Mouse (Mus musculus) thymus, adult 2 months (tissue): ENCODE results near the gene Lrrk1. TPM values are rescaled to one million over a fixed set of nuclear protein-coding genes. Genes with fewer than 3 reads are reported as not detected.

Experiments
- DNase-seq: peaks from one replicate; pipeline ENCODE4 v3.0.0; 2021
- H3K27ac ChIP-seq: fragments of 200-500 bp; 2 replicates; pipeline ENCODE4 v1.5.1; 2012; ENCODE audit warnings: low read length, control low read depth; ENCODE audit not compliant: control insufficient read depth, insufficient read depth
- H3K27me3 ChIP-seq: fragments of 200-500 bp; 2 replicates; pipeline ENCODE4 v1.6.1; 2012; ENCODE audit warnings: mild to moderate bottlenecking, low read length, moderate library complexity, mixed read lengths; ENCODE audit not compliant: control insufficient read depth, insufficient read depth
- H3K36me3 ChIP-seq: fragments of 200-500 bp; 2 replicates; pipeline ENCODE4 v1.6.1; 2012; ENCODE audit warnings: mild to moderate bottlenecking, low read length, moderate library complexity; ENCODE audit not compliant: control insufficient read depth, insufficient read depth
- H3K4me1 ChIP-seq: fragments of 200-500 bp; replicated peaks from 2 replicates; pipeline ENCODE4 v1.6.1; 2012; ENCODE audit warnings: low read length; ENCODE audit not compliant: control insufficient read depth, insufficient read depth
- H3K4me3 ChIP-seq: fragments of 200-500 bp; 2 replicates; pipeline ENCODE4 v1.5.1; 2012; ENCODE audit warnings: mild to moderate bottlenecking, low read length, control low read depth, moderate library complexity; ENCODE audit not compliant: control insufficient read depth, insufficient read depth
- CTCF ChIP-seq: fragments of 200-500 bp; IDR thresholded peaks from 2 replicates; pipeline ENCODE4 v1.5.1; 2012; ENCODE audit warnings: mild to moderate bottlenecking, control low read depth, low read length, moderate library complexity, borderline replicate concordance; ENCODE audit not compliant: control insufficient read depth, poor library complexity, insufficient read depth; ENCODE audit errors: extremely low read depth
- POLR2A ChIP-seq: fragments of 200-500 bp; IDR thresholded peaks from 2 replicates; pipeline ENCODE4 v1.6.1; 2012; ENCODE audit warnings: mild to moderate bottlenecking, low read length, control low read depth, moderate library complexity; ENCODE audit not compliant: control insufficient read depth, poor library complexity, insufficient read depth; ENCODE audit errors: extremely low read depth
- WGBS: fragments of 180-500 bp; shearing (Covaris S2); methylation state at CpG from one replicate; pipeline ENCODE4 v1.1.7; 2018; 5-methylcytosine and 5-hydroxymethylcytosine counted together
- polyA plus RNA-seq: library from polyadenylated mRNA; depleted of rRNA; stranded (reverse); fragments of >200 nt; gene quantifications from 2 replicates; pipeline ENCODE4 v1.2.3, GENCODE M21; 2012

The Lrrk1 gene
- polyA plus RNA-seq, 1 experiment: 29.9 TPM

GRCm38 (mm10) chr7:66385826-66386225 lies 2.3 kb downstream of the Lrrk1 start:
- TF ChIP-seq POLR2A: no peak
- no peak for TF ChIP-seq CTCF

GRCm38 (mm10) chr7:66384891-66385290 lies 3.3 kb downstream of the Lrrk1 start:
- WGBS: 74% methylated on average over 8 of the region's 8 CpGs
- H3K4me3 ChIP-seq: no peak overlapping the region
- H3K27ac ChIP-seq: no peak overlapping the region
- H3K27me3 ChIP-seq: peaks cover 4% of the 10 kb centered on the region; the same call in 1 of the 2 replicates
- TF ChIP-seq CTCF (no peak), POLR2A (no peak)
- H3K36me3 ChIP-seq: no peaks in the 10 kb centered on the region
- DNase-seq: no peak
- H3K4me1 ChIP-seq: peaks cover 2% of the 10 kb centered on the region; the same call in 1 of the 2 replicates

More at GRCm38 (mm10) chr7:66385826-66386225, 2.3 kb downstream of the Lrrk1 start:
- Histone ChIP-seq H3K4me3 (no peak overlapping the region), H3K27me3 (peaks cover 4% of the 10 kb centered on the region; the same call in 1 of the 2 replicates), H3K27ac (no peak overlapping the region), H3K4me1 (peaks cover 2% of the 10 kb centered on the region; the same call in 1 of the 2 replicates), H3K36me3 (no peaks in the 10 kb centered on the region)
- WGBS: 79% methylated on average over 12 of the region's 12 CpGs
- DNase-seq: no peak

GRCm38 (mm10) chr7:66384213-66384612 lies 3.9 kb downstream of the Lrrk1 start:
- no peak overlapping the region for H3K27ac ChIP-seq
- 6% methylated on average over 5 of the region's 5 CpGs for WGBS
- H3K4me1 ChIP-seq: peaks cover 2% of the 10 kb centered on the region; the same call in 1 of the 2 replicates
- H3K27me3 ChIP-seq: peaks cover 4% of the 10 kb centered on the region; the same call in 1 of the 2 replicates
- no peak for DNase-seq
- TF ChIP-seq POLR2A (no peak), CTCF (no peak)
- no peaks in the 10 kb centered on the region for H3K36me3 ChIP-seq
- no peak overlapping the region for H3K4me3 ChIP-seq

GRCm38 (mm10) chr7:66376560-66376959 lies 11.6 kb downstream of the Lrrk1 start:
- WGBS: 78% methylated on average over 10 of the region's 10 CpGs
- DNase-seq: no peak
- H3K27me3 ChIP-seq: no peaks in the 10 kb centered on the region
- no peak overlapping the region for H3K27ac ChIP-seq
- H3K4me1 ChIP-seq: no peaks in the 10 kb centered on the region
- H3K36me3 ChIP-seq: no peaks in the 10 kb centered on the region
- TF ChIP-seq POLR2A (no peak), CTCF (no peak)
- no peak overlapping the region for H3K4me3 ChIP-seq

- Histone ChIP-seq H3K27me3 (no peaks in the 10 kb centered on the region), H3K36me3 (no peaks in the 10 kb centered on the region), H3K4me3 (no peak overlapping the region), H3K27ac (no peak overlapping the region), H3K4me1 (no peaks in the 10 kb centered on the region)
- no peak for DNase-seq
- 82% methylated on average over 4 of the region's 4 CpGs for WGBS
- TF ChIP-seq CTCF (no peak), POLR2A (no peak)
Measured at GRCm38 (mm10) chr7:66375736-66376135, 12.4 kb downstream of the Lrrk1 start.

GRCm38 (mm10) chr7:66373391-66373790 lies 14.8 kb downstream of the Lrrk1 start:
- TF ChIP-seq CTCF (no peak), POLR2A (no peak)
- no peaks in the 10 kb centered on the region for H3K4me1 ChIP-seq
- no peak overlapping the region for H3K4me3 ChIP-seq
- H3K27me3 ChIP-seq: no peaks in the 10 kb centered on the region
- WGBS: 95% methylated on average over 3 of the region's 3 CpGs
- no peaks in the 10 kb centered on the region for H3K36me3 ChIP-seq
- no peak overlapping the region for H3K27ac ChIP-seq
- DNase-seq: no peak

- TF ChIP-seq POLR2A (no peak), CTCF (no peak)
- 93% methylated on average over 6 of the region's 6 CpGs for WGBS
- Histone ChIP-seq H3K36me3 (no peaks in the 10 kb centered on the region), H3K4me1 (no peaks in the 10 kb centered on the region), H3K4me3 (no peak overlapping the region), H3K27ac (no peak overlapping the region), H3K27me3 (no peaks in the 10 kb centered on the region)
- no peak for DNase-seq
Measured at GRCm38 (mm10) chr7:66370970-66371369, 17.2 kb downstream of the Lrrk1 start.
